Mouse (Mus musculus) limb, embryonic 11.5 days (tissue): Measurements from ENCODE around the gene Plce1. TPM values are rescaled to one million over a fixed set of nuclear protein-coding genes. Genes with fewer than 3 reads are reported as not detected.
"Not testable (repeated sequence)": the region's sequence is repeated elsewhere in the genome, so short reads cannot be mapped to it uniquely, and the experiment has no call there.

Experiments used
- ATAC-seq: fragments of 200-750 bp; cut with Nextera tagmentation; 2 replicates; pipeline ENCODE4 v1.8.0; 2017; ENCODE audit warnings: low read depth; ENCODE audit not compliant: insufficient number of reproducible peaks, low FRiP score, low TSS enrichment
- DNase-seq: peaks from one replicate; pipeline ENCODE4 v3.0.0-alpha.2; 2015; ENCODE audit warnings: low spot score
- H3K27ac ChIP-seq: fragments of 300-500 bp; sonication (generic); replicated peaks from 2 replicates; pipeline ENCODE4 v1.5.1; 2014; ENCODE audit warnings: low read depth, mild to moderate bottlenecking, low read length
- H3K27me3 ChIP-seq: fragments of 300-500 bp; sonication (generic); 2 replicates; pipeline ENCODE4 v1.6.1; 2014; ENCODE audit warnings: mild to moderate bottlenecking, low read length, mixed read lengths; ENCODE audit not compliant: control insufficient read depth, insufficient read depth
- H3K36me3 ChIP-seq: fragments of 300-500 bp; sonication (generic); 2 replicates; pipeline ENCODE4 v1.6.1; 2014; ENCODE audit warnings: mild to moderate bottlenecking, low read length, moderate library complexity, mixed read lengths; ENCODE audit not compliant: control insufficient read depth, insufficient read depth
- H3K4me1 ChIP-seq: fragments of 300-500 bp; sonication (generic); 2 replicates; pipeline ENCODE4 v1.6.1; 2014; ENCODE audit warnings: low read length, mixed read lengths; ENCODE audit not compliant: control insufficient read depth, insufficient read depth
- H3K4me2 ChIP-seq: fragments of 300-500 bp; sonication (generic); 2 replicates; pipeline ENCODE4 v1.6.1; 2014; ENCODE audit warnings: low read depth, mild to moderate bottlenecking, moderate library complexity; ENCODE audit not compliant: severe bottlenecking
- H3K4me3 ChIP-seq: fragments of 300-500 bp; sonication (generic); 2 replicates; pipeline ENCODE4 v1.5.1; 2014; ENCODE audit warnings: low read depth, low read length
- H3K9ac ChIP-seq: fragments of 300-500 bp; sonication (generic); 2 replicates; pipeline ENCODE4 v1.6.1; 2014; ENCODE audit warnings: mild to moderate bottlenecking, low read length
- H3K9me3 ChIP-seq: fragments of 300-500 bp; sonication (generic); 2 replicates; pipeline ENCODE4 v1.6.1; 2016; ENCODE audit warnings: low read length; ENCODE audit not compliant: control insufficient read depth
- WGBS: fragments of 180-500 bp; shearing (Covaris S2); extraction: QIAGEN DNeasy Blood & Tissue Kit; methylation state at CpG from one replicate; pipeline ENCODE4 v1.1.7; 2014; 5-methylcytosine and 5-hydroxymethylcytosine counted together
- polyA plus RNA-seq: library from polyadenylated mRNA; unstranded; fragments of >200 nt; fragmentation: Nextera tagmentation; extraction: Ambion mirVana; gene quantifications from 2 replicates; pipeline ENCODE4 v1.2.1, GENCODE M21; 2014

Gene Plce1
- polyA plus RNA-seq, 1 experiment from 2014 or later, result 4.5 TPM

GRCm38 (mm10) chr19:38639805-38640204, 158.9 kb downstream of the Plce1 start:
- no peak for ATAC-seq
- H3K27me3 ChIP-seq, result no peaks in the 10 kb centered on the region
- 83% methylated on average over 3 of the region's 3 CpGs for WGBS
- H3K27ac ChIP-seq, result no peak overlapping the region
- no peak overlapping the region for H3K4me3 ChIP-seq
- H3K9me3 ChIP-seq, result no peaks in the 10 kb centered on the region
- no peaks in the 10 kb centered on the region for H3K4me1 ChIP-seq
- H3K9ac ChIP-seq, result no peak overlapping the region
- DNase-seq, result no peak
- H3K36me3 ChIP-seq, result no peaks in the 10 kb centered on the region
- no peak overlapping the region for H3K4me2 ChIP-seq

GRCm38 (mm10) chr19:38642515-38642914, 161.6 kb downstream of the Plce1 start:
- H3K9me3 ChIP-seq, H3K4me3 ChIP-seq, DNase-seq, H3K27ac ChIP-seq, ATAC-seq, H3K27me3 ChIP-seq, H3K4me1 ChIP-seq, H3K4me2 ChIP-seq, H3K36me3 ChIP-seq, H3K9ac ChIP-seq: not testable (repeated sequence)
- 63% methylated on average over 1 of the region's 1 CpGs for WGBS

- H3K4me3 ChIP-seq, result no peak overlapping the region
- no peak for DNase-seq
Observed at GRCm38 (mm10) chr19:38644871-38645595, 164.1 kb downstream of the Plce1 start.

GRCm38 (mm10) chr19:38657980-38658379, 177.1 kb downstream of the Plce1 start:
- ATAC-seq, result no peak
- no peaks in the 10 kb centered on the region for H3K9me3 ChIP-seq
- H3K4me1 ChIP-seq, result no peaks in the 10 kb centered on the region
- DNase-seq, result no peak
- H3K36me3 ChIP-seq, result no peaks in the 10 kb centered on the region
- no peak overlapping the region for H3K4me3 ChIP-seq
- no peaks in the 10 kb centered on the region for H3K27me3 ChIP-seq
- H3K27ac ChIP-seq, result no peak overlapping the region
- WGBS, result 77% methylated on average over 13 of the region's 13 CpGs
- no peak overlapping the region for H3K4me2 ChIP-seq
- no peak overlapping the region for H3K9ac ChIP-seq

More at GRCm38 (mm10) chr19:38644871-38645595, 164.1 kb downstream of the Plce1 start:
- Histone ChIP-seq H3K9me3 (no peaks in the 10 kb centered on the region), H3K27me3 (no peaks in the 10 kb centered on the region), H3K9ac (no peak overlapping the region), H3K4me2 (no peak overlapping the region), H3K4me1 (no peaks in the 10 kb centered on the region), H3K27ac (no peak overlapping the region), H3K36me3 (no peaks in the 10 kb centered on the region)
- 55% methylated on average over 6 of the region's 6 CpGs for WGBS
- no peak for ATAC-seq

- Histone ChIP-seq H3K36me3 (no peaks in the 10 kb centered on the region), H3K27ac (no peak overlapping the region), H3K27me3 (no peaks in the 10 kb centered on the region), H3K4me1 (no peaks in the 10 kb centered on the region), H3K4me3 (no peak overlapping the region), H3K9me3 (no peaks in the 10 kb centered on the region), H3K4me2 (no peak overlapping the region), H3K9ac (no peak overlapping the region)
- DNase-seq (no peak), ATAC-seq (no peak)
- 94% methylated on average over 1 of the region's 1 CpGs for WGBS
Observed at GRCm38 (mm10) chr19:38665398-38665797, 184.5 kb downstream of the Plce1 start.

GRCm38 (mm10) chr19:38672015-38672600, 191.2 kb downstream of the Plce1 start:
- Histone ChIP-seq H3K9ac (no peak overlapping the region), H3K36me3 (no peaks in the 10 kb centered on the region), H3K4me1 (no peaks in the 10 kb centered on the region), H3K27ac (no peak overlapping the region), H3K9me3 (no peaks in the 10 kb centered on the region), H3K4me2 (no peak overlapping the region), H3K4me3 (no peak overlapping the region), H3K27me3 (no peaks in the 10 kb centered on the region)
- DNase-seq (no peak), ATAC-seq (no peak)
- 90% methylated on average over 7 of the region's 7 CpGs for WGBS

- ATAC-seq, result no peak
- Histone ChIP-seq H3K9me3 (no peaks in the 10 kb centered on the region), H3K36me3 (no peaks in the 10 kb centered on the region), H3K4me2 (no peak overlapping the region), H3K27ac (no peak overlapping the region), H3K9ac (no peak overlapping the region), H3K4me1 (no peaks in the 10 kb centered on the region), H3K4me3 (no peak overlapping the region), H3K27me3 (no peaks in the 10 kb centered on the region)
- 82% methylated on average over 2 of the region's 2 CpGs for WGBS
- DNase-seq, result no peak
Observed at GRCm38 (mm10) chr19:38673936-38674335, 193.0 kb downstream of the Plce1 start.

- Histone ChIP-seq H3K36me3 (no peaks in the 10 kb centered on the region), H3K27me3 (no peaks in the 10 kb centered on the region), H3K27ac (no peak overlapping the region), H3K4me1 (no peaks in the 10 kb centered on the region; the same call in 1 of the 2 replicates), H3K9me3 (no peaks in the 10 kb centered on the region), H3K4me3 (no peak overlapping the region), H3K9ac (no peak overlapping the region), H3K4me2 (no peak overlapping the region)
- WGBS, result 93% methylated on average over 5 of the region's 5 CpGs
- no peak for ATAC-seq
- no peak for DNase-seq
Observed at GRCm38 (mm10) chr19:38678655-38679054, 197.7 kb downstream of the Plce1 start.
